Mouse (Mus musculus): ENCODE results near the gene Tnfrsf11a.
"Not testable (repeated sequence)": the region's sequence is repeated elsewhere in the genome, so short reads cannot be mapped to it uniquely, and the experiment has no call there.

Tnfrsf11a gene

DNA sequence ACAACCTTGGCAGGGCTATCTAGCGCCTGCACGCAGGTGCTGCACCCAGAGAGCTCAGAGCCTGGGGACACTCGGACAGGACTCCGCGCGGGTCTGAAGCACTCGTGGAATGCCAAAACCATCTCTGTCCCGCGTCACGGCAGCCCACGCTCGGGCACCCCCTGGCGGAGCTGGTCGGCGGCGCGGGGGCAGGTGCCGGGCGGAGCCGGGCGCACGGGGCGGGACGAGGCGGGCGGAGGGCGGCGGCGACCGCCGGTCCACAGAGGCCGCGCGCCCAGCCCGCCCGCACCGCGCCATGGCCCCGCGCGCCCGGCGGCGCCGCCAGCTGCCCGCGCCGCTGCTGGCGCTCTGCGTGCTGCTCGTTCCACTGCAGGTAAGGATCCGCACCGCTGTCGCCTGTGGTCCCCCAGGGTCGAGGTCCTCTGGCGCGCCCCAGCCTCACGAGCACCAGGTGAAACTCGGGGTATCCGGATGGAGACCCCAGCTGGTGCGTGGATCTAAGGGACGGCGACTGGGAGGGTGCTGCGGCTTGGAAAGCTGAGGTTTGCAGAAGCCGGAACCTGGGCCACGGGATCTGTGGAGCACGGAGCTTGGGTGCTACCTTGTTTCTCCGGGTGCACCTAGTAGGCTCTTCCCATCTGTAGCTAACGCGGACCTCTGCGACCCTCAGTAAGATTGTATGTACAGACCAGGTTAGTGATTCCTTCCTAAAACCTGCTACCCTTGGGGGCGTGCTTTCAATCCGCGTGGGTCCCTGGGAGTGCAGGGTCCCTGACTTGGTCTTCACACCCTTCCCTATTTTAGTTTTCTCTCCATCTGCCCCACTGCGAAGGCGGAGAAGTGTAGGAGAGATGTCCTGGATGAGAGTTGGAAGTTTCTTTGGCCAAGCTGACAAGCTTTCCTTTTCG lies at the start of gene Tnfrsf11a:
Tnfrsf11a (plus strand) TSS at position 262 of the 908 bp plus-strand sequence.
- in situ Hi-C loops (cut with MboI; ENCODE audit: low sequenced_read_pairs): no loop called here

DNA sequence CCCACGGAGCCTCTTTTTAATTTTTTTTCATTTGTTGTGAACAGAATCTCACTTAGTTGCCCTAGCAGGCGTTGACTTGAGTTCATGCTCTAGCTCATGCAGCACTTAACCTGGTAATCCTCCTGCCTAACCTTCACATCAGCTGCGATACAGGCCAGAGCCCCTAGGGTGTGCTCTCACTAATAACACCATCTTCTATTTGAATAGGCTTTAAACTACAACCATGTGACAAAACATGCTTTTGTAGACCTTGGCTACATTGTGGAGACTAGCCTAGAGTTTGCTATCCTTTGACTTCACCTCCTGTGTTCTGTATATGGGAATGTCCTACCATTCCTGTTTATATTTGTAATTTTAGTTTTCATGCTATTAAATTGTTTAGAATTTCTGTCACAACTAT lies 45.2 kb upstream of the Tnfrsf11a start:
- in situ Hi-C loops (cut with MboI; ENCODE audit: low sequenced_read_pairs): no loop called here

DNA sequence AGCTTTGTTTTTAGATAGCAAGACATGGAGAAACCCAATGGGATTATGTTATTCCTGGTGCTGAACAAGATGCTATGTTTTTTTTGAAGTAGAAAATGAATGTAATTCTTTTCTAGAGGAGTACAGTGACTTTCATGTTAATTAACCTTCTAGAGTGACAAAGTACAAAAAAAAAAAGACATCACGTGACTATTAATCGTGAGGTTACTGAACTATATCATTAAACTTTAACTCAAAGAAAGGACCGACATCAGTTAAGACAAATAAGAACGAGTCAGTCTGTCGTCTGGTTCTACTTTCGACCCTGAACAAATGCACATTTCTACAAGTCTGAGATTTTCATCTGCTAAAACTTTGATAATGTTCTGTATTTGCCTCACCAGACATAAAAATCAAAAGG lies 42.2 kb upstream of the Tnfrsf11a start:
- in situ Hi-C loops (cut with MboI; ENCODE audit: low sequenced_read_pairs): no loop called here

DNA sequence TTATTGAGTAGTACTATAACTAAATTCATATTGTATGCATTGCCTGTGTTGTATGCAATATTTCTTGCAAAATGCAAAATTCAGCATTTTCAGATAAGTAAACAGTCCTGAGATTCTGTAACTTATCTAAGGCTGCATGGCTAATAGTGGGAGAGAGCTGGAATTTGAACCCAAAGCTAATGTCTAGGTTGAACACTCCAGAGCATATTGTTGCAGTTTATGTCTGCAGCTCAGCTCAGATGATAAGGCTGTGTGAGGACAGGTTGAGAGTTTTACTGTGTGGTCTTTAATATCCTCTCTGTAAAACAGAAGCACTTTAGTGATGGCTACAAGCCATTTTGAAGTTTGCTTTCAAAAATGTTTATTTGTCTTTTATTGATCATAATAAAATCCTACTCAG lies 41.0 kb upstream of the Tnfrsf11a start:
- in situ Hi-C loops (cut with MboI; ENCODE audit: low sequenced_read_pairs): no loop called here

DNA sequence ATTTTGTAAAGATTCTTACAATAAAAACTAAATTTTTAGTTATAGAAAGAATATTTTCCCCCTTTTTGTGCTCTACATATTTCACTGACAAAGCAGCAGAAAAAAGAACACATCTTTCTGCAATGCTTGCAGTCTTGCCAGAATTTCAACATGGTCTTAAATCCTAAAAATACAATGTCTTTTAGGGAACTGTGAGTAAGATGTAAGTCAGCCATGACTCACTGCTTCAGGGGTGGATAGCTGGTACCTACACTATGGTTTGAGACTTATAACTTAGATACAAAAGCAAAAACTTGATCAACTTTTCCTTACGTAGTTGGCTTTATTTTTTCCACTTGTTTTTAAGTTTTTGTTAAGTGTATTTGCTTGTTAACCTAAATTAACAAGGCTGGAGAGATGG lies 38.0 kb upstream of the Tnfrsf11a start:
- in situ Hi-C loops (cut with MboI; ENCODE audit: low sequenced_read_pairs): no loop called here

DNA sequence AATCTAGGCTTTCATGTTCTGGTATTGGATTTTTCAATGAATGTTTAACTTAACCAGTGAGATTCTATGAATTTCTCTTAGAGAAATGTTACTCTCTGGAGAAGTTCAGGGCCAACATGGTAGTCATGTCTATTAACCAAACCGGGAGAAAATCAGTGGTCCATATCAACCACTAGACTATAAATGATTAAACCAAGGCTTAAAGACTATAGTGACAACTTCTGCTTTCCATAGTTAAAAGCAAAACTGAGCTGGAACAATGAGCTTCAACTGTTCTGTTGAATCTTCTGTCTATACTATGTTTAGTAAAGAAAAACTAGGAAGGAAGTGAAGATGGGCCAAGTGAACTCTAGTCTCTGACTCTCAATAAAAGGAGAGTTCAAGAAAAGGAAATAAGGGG lies 34.1 kb upstream of the Tnfrsf11a start:
- in situ Hi-C loops (cut with MboI; ENCODE audit: low sequenced_read_pairs): no loop called here

DNA sequence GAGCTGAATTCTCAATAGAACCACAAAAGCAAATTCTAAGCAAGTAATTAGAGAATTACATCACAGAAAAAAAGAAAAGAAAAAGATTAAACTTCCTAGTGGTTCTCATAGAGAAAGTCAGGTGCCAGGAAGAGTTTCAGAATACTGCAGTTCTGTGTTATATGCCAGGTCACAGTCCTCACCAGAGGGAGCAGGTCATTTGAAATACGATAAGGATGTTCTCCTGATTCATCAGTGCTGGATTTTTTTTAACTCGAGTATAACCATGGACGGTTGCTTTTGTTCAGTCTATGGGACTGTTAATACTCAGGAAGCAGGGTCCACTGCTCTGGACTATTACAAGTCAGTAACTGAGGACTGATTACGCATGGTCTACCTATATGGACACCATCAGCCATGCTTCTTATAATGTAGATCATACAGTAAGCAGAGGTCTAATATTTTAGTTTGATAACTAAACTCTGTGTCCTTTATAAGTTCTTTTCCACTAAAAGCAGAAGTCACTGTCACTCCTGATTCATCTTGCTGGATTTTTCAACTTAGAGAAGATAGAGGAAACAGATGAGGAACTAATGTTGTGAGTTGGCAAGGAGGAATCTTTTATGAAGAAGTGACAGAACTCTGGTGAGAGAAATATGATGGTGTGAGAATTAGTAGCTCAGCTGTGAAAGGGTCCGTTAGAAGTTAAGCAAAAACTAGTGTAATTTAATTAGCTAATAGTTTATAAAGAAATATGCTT lies 33.5 kb upstream of the Tnfrsf11a start:
- in situ Hi-C loops (cut with MboI; ENCODE audit: low sequenced_read_pairs): no loop called here

DNA sequence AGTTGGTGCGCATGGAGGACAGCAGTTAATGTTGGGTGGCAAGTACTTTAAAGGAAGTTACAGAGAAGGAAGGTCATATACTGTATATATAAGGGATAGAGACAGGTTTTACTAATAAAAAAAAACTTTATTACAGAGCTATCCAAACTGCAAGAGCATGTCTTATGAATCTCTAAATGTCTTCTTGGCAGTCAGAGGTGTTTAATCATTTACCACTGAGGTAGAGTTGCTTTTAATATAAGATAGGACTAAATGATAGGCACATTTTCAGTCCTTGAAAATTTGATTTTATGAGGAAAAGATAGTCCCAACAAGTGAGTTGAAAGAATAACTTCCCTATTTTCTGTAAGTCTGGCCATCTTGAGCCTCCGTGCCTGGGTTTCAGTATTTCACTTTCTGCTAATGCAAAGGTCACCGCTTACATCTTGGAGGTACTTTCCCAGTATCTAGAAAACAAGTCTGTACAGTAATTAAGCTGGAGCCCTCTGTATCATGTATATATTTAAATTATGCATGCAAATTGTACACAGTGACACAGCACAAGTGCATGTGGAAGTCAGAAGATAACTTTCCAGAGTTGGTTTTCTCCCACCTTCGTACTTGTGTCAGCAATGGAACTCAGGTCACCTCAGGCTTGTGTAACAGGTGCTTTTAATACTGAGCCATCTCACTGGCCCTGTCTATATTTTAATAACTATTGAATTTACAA lies 32.3 kb upstream of the Tnfrsf11a start:
- in situ Hi-C loops (cut with MboI; ENCODE audit: low sequenced_read_pairs): no loop called here

DNA sequence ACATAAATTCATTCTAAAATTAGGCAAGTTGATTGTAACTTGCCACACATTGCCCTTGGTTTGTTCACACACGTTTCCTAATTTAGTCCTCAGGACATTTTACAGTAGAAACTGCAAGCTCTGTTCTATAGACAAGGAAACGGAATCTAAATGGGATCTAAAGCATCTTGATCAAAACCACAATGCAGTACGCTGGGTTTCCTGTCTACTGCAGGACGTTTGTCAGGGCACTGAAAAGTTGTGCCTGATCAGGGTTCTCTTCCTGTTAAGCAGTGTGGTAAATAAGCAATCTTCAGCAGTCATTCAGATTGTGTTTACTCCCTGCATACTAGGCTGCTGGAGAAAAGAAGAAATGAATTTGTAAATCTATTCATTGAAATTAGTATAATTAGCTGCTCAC lies 28.3 kb upstream of the Tnfrsf11a start:
- in situ Hi-C loops (cut with MboI; ENCODE audit: low sequenced_read_pairs): no loop called here

DNA sequence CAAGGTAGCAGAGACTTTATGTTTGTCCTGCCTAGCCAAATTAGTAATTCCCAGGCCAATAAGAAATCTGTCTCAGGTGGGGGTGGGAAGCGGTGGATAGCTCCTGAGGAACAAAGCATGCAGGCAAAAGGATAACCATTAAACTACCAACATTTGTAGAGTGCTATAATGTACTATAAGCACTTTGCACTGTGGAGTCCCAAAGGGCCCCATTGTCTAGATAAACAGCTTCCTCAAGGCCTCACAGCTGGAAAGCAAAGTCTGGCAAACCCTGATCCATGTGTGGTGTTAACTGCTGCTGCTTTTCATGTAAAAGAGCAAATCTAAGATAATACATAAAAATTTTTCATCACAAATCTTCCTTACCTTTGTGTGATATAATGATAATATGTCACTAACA lies 27.6 kb upstream of the Tnfrsf11a start:
- in situ Hi-C loops (cut with MboI; ENCODE audit: low sequenced_read_pairs): no loop called here

DNA sequence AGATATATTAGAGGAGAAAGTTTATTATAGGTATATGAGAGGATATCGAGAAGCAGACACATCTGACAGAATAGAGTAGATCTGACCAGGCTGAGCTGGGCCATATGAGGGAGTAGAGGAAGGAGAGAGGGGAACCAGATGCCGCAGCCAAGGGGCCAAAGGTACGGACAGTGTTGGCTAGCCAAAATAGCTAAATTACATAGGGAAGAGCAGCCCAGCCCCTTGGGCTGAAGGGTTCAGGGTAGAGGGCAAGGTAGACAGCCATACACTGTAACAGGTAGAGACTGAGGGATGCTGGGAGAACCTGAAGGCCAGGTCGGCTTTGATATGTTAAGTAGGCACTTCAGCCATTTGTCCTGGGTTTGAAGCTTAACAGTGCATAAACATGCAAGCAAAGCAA lies 21.7 kb upstream of the Tnfrsf11a start:
- in situ Hi-C loops (cut with MboI; ENCODE audit: low sequenced_read_pairs): no loop called here

DNA sequence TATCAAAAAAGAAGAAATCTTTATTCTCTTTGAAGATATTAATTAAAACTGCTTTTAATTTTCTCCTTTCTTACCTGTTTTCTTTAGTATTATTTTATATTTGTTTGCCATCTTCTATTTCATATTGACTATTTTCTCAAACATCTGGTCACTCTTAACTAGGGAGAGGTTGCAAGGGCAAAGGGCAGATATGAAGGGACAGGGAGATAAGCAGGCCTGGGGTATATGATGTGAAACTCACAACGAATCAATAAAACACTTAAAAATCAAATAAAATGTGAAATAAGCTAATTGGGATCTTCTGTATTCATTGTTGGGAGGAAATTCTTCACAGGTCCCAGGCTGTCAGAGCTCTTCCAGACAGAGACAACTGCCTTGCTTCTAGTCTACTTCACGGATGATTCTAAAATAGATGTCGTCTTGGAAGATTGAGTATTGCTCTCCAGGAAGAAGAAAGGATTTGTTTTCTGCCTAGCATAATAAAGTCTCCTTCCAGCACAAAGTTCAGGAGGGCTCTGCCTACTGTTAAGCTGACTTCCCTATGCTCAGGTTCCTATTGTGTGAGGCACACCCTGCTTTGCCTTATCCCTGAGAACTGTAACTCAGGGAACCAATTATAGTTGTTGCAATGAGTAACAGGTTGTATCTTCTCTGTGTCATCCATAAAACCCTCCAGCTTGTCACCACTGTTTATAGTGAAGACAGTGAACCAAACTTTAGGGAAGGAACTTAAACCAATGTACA lies 20.9 kb upstream of the Tnfrsf11a start:
- in situ Hi-C loops (cut with MboI; ENCODE audit: low sequenced_read_pairs): no loop called here

DNA sequence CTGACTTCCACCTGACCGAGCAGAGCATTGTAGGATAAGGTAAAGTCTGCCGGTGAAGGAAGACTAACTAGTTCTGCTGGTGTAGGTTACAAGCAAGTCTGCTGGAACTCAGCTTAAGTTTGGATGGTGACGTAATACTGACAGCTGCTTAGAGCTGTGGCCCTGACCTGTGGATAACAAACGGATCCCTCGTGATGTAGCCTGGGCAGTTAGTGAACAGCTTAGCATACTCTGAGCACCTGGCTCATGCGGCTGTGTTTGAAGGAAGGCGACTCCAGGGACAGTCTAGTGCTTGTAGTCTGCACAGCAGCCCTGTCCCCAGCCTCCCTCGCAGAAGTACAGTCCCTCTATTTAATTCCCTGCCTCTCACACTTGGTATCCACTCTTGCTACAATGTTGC lies 14.9 kb upstream of the Tnfrsf11a start:
- in situ Hi-C loops (cut with MboI; ENCODE audit: low sequenced_read_pairs): no loop called here

DNA sequence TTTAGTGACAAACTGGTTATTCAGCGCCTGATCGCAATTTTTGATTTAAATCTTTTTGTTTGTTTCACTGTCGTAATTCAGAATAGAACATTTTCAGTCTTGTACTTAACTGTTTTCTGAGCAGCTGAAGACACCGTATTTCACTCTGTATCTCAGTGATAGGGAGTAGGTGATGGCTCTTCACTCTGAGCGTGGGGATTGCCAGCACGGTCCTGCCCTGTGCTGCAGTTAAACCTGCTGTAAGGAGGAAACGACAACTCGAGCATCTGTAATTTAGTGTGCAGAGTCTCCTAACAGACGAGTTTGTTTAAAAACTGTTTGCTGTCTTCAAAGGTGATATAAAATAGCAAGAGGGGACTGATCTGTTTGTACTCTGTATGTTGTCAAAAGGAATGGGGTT lies 14.4 kb upstream of the Tnfrsf11a start:
- in situ Hi-C loops (cut with MboI; ENCODE audit: low sequenced_read_pairs): not testable (repeated sequence)

DNA sequence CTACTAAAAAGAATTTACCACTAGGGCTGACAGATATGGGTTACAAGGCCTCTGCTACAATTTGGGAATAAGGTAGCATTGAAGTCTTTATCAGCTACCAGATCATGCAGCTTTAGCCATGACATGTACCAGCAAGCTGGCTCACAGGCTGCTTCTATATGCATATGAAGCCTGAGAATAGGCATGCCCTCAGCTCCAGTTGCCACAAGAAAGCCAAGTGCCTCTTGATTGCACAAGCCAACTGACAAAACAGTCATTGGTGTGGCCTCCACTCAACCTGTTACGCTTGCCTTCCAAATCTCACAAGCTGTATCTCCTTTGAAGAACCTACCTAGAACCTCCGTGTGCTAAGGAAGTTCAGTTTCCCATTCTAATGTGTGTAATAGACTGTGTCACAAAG lies 12.1 kb upstream of the Tnfrsf11a start:
- in situ Hi-C loops (cut with MboI; ENCODE audit: low sequenced_read_pairs): no loop called here

DNA sequence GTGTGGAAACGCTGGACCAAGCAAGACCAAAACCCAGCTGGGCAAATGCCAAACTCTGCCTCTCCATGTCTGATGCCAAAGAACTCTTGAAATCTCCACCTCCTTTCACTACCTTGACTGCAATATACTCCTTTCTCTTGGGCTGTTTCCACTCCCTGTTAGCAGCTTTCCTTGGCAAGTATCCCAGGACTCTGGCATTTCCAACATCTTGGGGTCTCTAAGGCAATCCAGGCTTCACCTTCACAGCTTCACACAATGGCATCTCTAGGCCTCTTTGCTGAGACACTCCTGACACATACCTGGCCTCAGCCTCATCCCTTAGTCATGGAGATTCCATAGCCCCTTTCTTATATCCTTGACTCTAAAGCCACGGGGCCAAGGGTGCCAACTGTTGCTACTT lies 9.8 kb upstream of the Tnfrsf11a start:
- in situ Hi-C loops (cut with MboI; ENCODE audit: low sequenced_read_pairs): no loop called here

DNA sequence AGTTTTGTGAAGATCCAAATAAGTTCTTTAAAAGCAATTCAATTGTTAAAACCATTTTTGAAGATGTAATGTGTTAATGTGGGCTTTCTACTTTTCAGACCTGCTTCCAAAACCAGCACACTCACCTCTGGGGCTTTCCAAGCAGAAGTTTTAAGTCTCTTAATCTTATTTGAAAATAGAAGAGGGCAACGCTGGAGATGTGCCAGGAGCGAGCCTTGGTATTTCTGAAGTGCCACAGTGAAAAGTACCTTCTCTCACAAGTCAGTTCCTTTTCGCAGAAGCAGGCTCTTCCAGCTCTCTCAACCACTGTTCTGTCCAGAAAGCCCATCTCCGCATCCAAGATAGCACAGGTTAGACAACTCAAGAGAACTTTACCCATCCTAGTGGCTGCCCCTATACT lies 4.1 kb upstream of the Tnfrsf11a start:
- in situ Hi-C loops (cut with MboI; ENCODE audit: low sequenced_read_pairs): no loop called here

DNA sequence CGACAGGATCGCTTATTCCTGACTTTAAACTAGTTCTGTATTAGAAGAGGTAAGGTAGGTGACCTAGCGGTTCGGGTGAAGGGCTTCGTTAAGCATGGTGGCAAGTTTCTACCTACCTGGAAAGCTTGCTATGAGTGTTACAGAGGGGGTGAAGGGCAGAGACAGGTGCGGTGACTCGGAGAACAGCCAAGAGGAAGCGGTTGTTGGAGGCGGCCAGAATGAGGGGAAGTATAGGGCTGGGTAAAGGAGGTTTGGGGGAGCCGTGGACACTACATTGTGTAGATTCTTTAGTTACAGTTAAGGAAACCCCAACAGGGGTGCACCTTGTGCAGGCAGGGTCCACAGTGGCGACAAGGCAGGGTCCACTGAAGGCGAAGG lies 450 bp upstream of the Tnfrsf11a start:
- in situ Hi-C loops (cut with MboI; ENCODE audit: low sequenced_read_pairs): no loop called here

DNA sequence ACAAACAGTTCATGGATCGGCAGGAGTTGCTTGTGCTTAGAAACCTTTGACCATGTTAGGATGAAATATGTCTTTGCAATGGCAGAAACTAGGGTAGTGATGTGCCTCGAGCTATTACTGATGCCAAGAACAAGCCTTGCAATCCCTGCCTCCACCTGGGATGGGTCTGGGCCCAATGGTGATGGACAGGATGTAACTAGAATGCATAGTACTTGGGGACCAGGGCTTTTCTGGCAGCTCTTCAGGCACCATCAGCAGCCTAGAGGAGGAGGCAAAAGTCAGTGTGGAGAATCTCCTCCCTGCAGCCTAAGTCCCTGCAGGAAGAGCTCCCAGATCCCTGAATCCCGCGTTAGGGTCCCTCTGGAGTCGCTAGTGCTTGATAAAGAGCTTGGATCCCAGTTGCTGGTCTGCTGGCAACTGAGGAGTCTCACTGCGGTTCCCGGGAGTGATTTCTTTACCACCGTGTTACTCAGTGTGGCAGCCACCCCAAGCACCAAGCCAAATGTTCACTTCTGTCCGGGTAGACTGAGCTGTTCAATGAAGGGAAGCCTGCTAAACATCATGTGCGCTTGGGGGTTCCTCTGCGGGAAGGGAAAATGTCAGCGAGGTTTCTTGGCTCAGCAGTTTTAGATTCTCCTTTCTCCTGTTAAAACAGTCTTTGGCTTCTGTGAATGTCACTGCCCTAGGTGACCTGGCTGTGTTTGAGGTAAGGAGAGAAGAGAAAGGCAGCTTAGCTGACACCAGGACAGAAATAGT lies 1.1 kb downstream of the Tnfrsf11a start:
- in situ Hi-C loops (cut with MboI; ENCODE audit: low sequenced_read_pairs): no loop called here

Measured in CH12F3 (cell line).